In the genomic region with DNA sequence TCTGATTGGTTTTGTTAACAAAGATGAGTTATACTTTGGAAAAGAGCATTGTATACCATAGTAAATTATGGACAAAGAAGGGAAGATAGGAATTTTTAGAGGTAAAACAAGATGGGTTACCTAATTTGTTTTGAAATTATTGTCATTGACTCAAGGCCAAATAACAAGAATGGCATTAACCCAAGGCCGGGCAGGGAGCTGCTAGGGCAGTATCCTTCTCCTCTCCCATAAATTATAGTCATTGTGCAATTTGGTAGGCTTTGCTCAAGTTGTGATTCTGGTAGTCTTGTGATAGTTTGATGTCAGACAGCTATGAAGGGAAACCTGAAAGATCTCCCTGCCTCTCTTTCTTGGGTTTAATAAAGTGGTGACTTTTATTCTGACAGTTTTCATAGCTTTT, we compare ENCODE assay signal across 17 mouse cellular contexts.
"Had no signal": no experiment of that assay in that cellular context is flagged by ENCODE, and none has a peak within 500 bp of the region (broad histone marks: within the 10 kb centered on the region; RNA-seq: fewer than 3 reads in every experiment).

No protein-coding gene starts in this region.

- H3K4me3 ChIP-seq: limb, embryonic 10.5 days; limb, embryonic 13.5 days; megakaryocyte, embryonic 14.5 days; midbrain, embryonic 10.5 days; midbrain, embryonic 13.5 days; myocyte; neural tube, embryonic 13.5 days; stomach, embryonic 15.5 days had no signal

- DNase-seq: kidney, postnatal 14 days; kidney, postnatal 4 days; liver, postnatal 0 days; lung, embryonic 14.5 days; retina, postnatal 1 day; right cerebral cortex, postnatal 25 days; spleen, adult 18-20 months; thymus, postnatal 25 days had no signal

- H3K27me3 ChIP-seq: limb, embryonic 13.5 days; megakaryocyte, embryonic 14.5 days; midbrain, embryonic 13.5 days; neural tube, embryonic 13.5 days; stomach, embryonic 15.5 days had no signal

- H3K27ac ChIP-seq: limb, embryonic 10.5 days; limb, embryonic 13.5 days; liver, embryonic 14.5 days; midbrain, embryonic 10.5 days; midbrain, embryonic 13.5 days; neural tube, embryonic 13.5 days; stomach, embryonic 15.5 days had no signal

- H3K36me3 ChIP-seq: stomach, embryonic 15.5 days had no signal

- H3K9ac ChIP-seq: limb, embryonic 13.5 days; liver, embryonic 14.5 days; liver, postnatal 0 days; lung, embryonic 14.5 days; midbrain, embryonic 13.5 days; neural tube, embryonic 13.5 days; stomach, embryonic 15.5 days had no signal

- H3K4me1 ChIP-seq: limb, embryonic 10.5 days; limb, embryonic 13.5 days; megakaryocyte, embryonic 14.5 days; midbrain, embryonic 10.5 days; midbrain, embryonic 13.5 days; neural tube, embryonic 13.5 days; stomach, embryonic 15.5 days had no signal
